Mouse (Mus musculus) brown adipose tissue, adult 24 weeks (tissue): ENCODE measurements around the gene Phlpp1. TPM values are rescaled to one million over a fixed set of nuclear protein-coding genes. Genes with fewer than 3 reads are reported as not detected.

Experiments
- H3K27ac ChIP-seq: fragments of 200-500 bp; replicated peaks from 2 replicates; pipeline ENCODE4 v1.5.1; 2012; ENCODE audit warnings: low read depth, mild to moderate bottlenecking, low read length
- H3K4me1 ChIP-seq: fragments of 200-500 bp; 2 replicates; pipeline ENCODE4 v1.6.1; 2012; ENCODE audit warnings: low read length, mixed read lengths; ENCODE audit not compliant: control insufficient read depth, insufficient read depth, insufficient read length
- H3K4me3 ChIP-seq: fragments of 200-500 bp; 2 replicates; pipeline ENCODE4 v1.5.1; 2012; ENCODE audit warnings: low read depth, mild to moderate bottlenecking, low read length, moderate library complexity; ENCODE audit not compliant: insufficient read depth
- polyA plus RNA-seq: library from polyadenylated mRNA; stranded (reverse); fragments of >200 nt; gene quantifications from 2 replicates; pipeline ENCODE4 v1.2.4, GENCODE M21; 2012; ENCODE audit not compliant: missing spikeins, insufficient read depth, insufficient read length

Phlpp1 gene
- polyA plus RNA-seq, 1 experiment: 7.5 TPM

GRCm38 (mm10) chr1:106316641-106317304, 145.2 kb downstream of the Phlpp1 start:
- Histone ChIP-seq H3K27ac (peak overlapping the region; percentile 85), H3K4me1 (peaks cover 26% of the 10 kb centered on the region), H3K4me3 (no peak overlapping the region)

- Histone ChIP-seq H3K27ac (peak overlapping the region; percentile 42), H3K4me1 (peaks cover 26% of the 10 kb centered on the region), H3K4me3 (no peak overlapping the region)
These were observed 146.8 kb downstream of the Phlpp1 start for GRCm38 (mm10) chr1:106318341-106318740.

- no peak overlapping the region for H3K4me3 ChIP-seq
- 0 out of 2 replicates have a peak overlapping the region, but pooled peaks have one; percentile 0 for H3K27ac ChIP-seq
- H3K4me1 ChIP-seq: peaks cover 22% of the 10 kb centered on the region
These were observed 149.0 kb downstream of the Phlpp1 start for GRCm38 (mm10) chr1:106320583-106320982.

GRCm38 (mm10) chr1:106321432-106322126, 150.0 kb downstream of the Phlpp1 start:
- Histone ChIP-seq H3K4me1 (peaks cover 16% of the 10 kb centered on the region), H3K27ac (no peak overlapping the region), H3K4me3 (no peak overlapping the region)

GRCm38 (mm10) chr1:106326691-106327090, 155.1 kb downstream of the Phlpp1 start:
- Histone ChIP-seq H3K4me1 (no peaks in the 10 kb centered on the region), H3K27ac (no peak overlapping the region), H3K4me3 (no peak overlapping the region)

- H3K4me1 ChIP-seq: peaks cover 3% of the 10 kb centered on the region; the same call in 1 of the 2 replicates
- H3K4me3 ChIP-seq: no peak overlapping the region
- no peak overlapping the region for H3K27ac ChIP-seq
These were observed 170.5 kb downstream of the Phlpp1 start for GRCm38 (mm10) chr1:106342100-106342499.

- Histone ChIP-seq H3K4me1 (peaks cover 3% of the 10 kb centered on the region; the same call in 1 of the 2 replicates), H3K27ac (no peak overlapping the region), H3K4me3 (no peak overlapping the region)
These were observed 173.7 kb downstream of the Phlpp1 start for GRCm38 (mm10) chr1:106345265-106345664.

- H3K4me3 ChIP-seq: no peak overlapping the region
- peaks cover under 1% of the 10 kb centered on the region; the same call in 1 of the 2 replicates for H3K4me1 ChIP-seq
- no peak overlapping the region for H3K27ac ChIP-seq
These were observed 175.2 kb downstream of the Phlpp1 start for GRCm38 (mm10) chr1:106346776-106347175.

GRCm38 (mm10) chr1:106349116-106349515, 177.6 kb downstream of the Phlpp1 start:
- Histone ChIP-seq H3K27ac (no peak overlapping the region), H3K4me3 (no peak overlapping the region), H3K4me1 (no peaks in the 10 kb centered on the region)

GRCm38 (mm10) chr1:106351512-106351911, 180.0 kb downstream of the Phlpp1 start:
- Histone ChIP-seq H3K4me3 (no peak overlapping the region), H3K4me1 (no peaks in the 10 kb centered on the region)

GRCm38 (mm10) chr1:106352801-106353511, 181.4 kb downstream of the Phlpp1 start:
- H3K27ac ChIP-seq: no peak overlapping the region
- H3K4me1 ChIP-seq: no peaks in the 10 kb centered on the region
- no peak overlapping the region for H3K4me3 ChIP-seq

More at GRCm38 (mm10) chr1:106351512-106351911, 180.0 kb downstream of the Phlpp1 start:
- no peak overlapping the region for H3K27ac ChIP-seq

- H3K4me3 ChIP-seq: no peak overlapping the region
- H3K27ac ChIP-seq: no peak overlapping the region
- no peaks in the 10 kb centered on the region for H3K4me1 ChIP-seq
These were observed 182.4 kb downstream of the Phlpp1 start for GRCm38 (mm10) chr1:106353993-106354392.

- peaks cover 5% of the 10 kb centered on the region; the same call in 1 of the 2 replicates for H3K4me1 ChIP-seq
- no peak overlapping the region for H3K4me3 ChIP-seq
- H3K27ac ChIP-seq: no peak overlapping the region
These were observed 187.9 kb downstream of the Phlpp1 start for GRCm38 (mm10) chr1:106359474-106359873.

GRCm38 (mm10) chr1:106362841-106363604, 191.5 kb downstream of the Phlpp1 start:
- Histone ChIP-seq H3K4me1 (peaks cover 5% of the 10 kb centered on the region; the same call in 1 of the 2 replicates), H3K27ac (no peak overlapping the region), H3K4me3 (no peak overlapping the region)

- H3K27ac ChIP-seq: no peak overlapping the region
- H3K4me1 ChIP-seq: no peaks in the 10 kb centered on the region
- no peak overlapping the region for H3K4me3 ChIP-seq
These were observed 197.8 kb downstream of the Phlpp1 start for GRCm38 (mm10) chr1:106369330-106369729.
